Mouse (Mus musculus) lung, postnatal 0 days (tissue): ENCODE data around the gene Cdkal1. TPM values are rescaled to one million over a fixed set of nuclear protein-coding genes. Genes with fewer than 3 reads are reported as not detected.

ENCODE experiments used
- ATAC-seq: fragments of 200-750 bp; cut with Nextera tagmentation; 2 replicates; pipeline ENCODE4 v1.8.0; 2017; ENCODE audit warnings: moderate library complexity
- DNase-seq: peaks from one replicate; pipeline ENCODE4 v3.0.0-alpha.2; 2016; ENCODE audit warnings: low spot score
- H3K27ac ChIP-seq: fragments of 300-500 bp; sonication (generic); 2 replicates; pipeline ENCODE4 v1.5.1; 2014; ENCODE audit warnings: antibody characterized with exemption, mild to moderate bottlenecking, low read length, mixed read lengths
- H3K27me3 ChIP-seq: fragments of 300-500 bp; sonication (generic); replicated peaks from 2 replicates; pipeline ENCODE4 v1.6.1; 2014; ENCODE audit warnings: low read length, mixed read lengths; ENCODE audit not compliant: insufficient read depth
- H3K36me3 ChIP-seq: fragments of 300-500 bp; sonication (generic); 2 replicates; pipeline ENCODE4 v1.6.1; 2014; ENCODE audit warnings: low read length, mixed read lengths; ENCODE audit not compliant: insufficient read depth
- H3K4me1 ChIP-seq: fragments of 300-500 bp; sonication (generic); 2 replicates; pipeline ENCODE4 v1.6.1; 2014; ENCODE audit warnings: antibody characterized with exemption, low read depth, low read length, mixed read lengths; ENCODE audit not compliant: insufficient read depth
- H3K4me2 ChIP-seq: fragments of 300-500 bp; sonication (generic); replicated peaks from 2 replicates; pipeline ENCODE4 v1.6.1; 2014; ENCODE audit warnings: low read depth, mild to moderate bottlenecking, low read length, moderate library complexity, mixed read lengths
- H3K4me3 ChIP-seq: fragments of 300-500 bp; sonication (generic); 2 replicates; pipeline ENCODE4 v1.5.1; 2014; ENCODE audit warnings: low read depth, low read length
- H3K9ac ChIP-seq: fragments of 300-500 bp; sonication (generic); replicated peaks from 2 replicates; pipeline ENCODE4 v1.6.1; 2014; ENCODE audit warnings: low read depth, mild to moderate bottlenecking
- H3K9me3 ChIP-seq: fragments of 300-500 bp; sonication (generic); 2 replicates; pipeline ENCODE4 v1.6.1; 2016; ENCODE audit warnings: low read length, mixed read lengths
- CTCF ChIP-seq: IDR thresholded peaks from 2 replicates; pipeline ENCODE4 v1.5.1; 2016; ENCODE audit warnings: antibody characterized with exemption, mild to moderate bottlenecking
- EP300 ChIP-seq: IDR thresholded peaks from 2 replicates; pipeline ENCODE4 v1.6.1; 2016; ENCODE audit warnings: antibody characterized with exemption, mild to moderate bottlenecking, control low read depth
- WGBS: fragments of 180-500 bp; shearing (Covaris S2); extraction: QIAGEN DNeasy Blood & Tissue Kit; methylation state at CpG from one replicate; pipeline ENCODE4 v1.1.7; 2014; 5-methylcytosine and 5-hydroxymethylcytosine counted together
- polyA plus RNA-seq: library from polyadenylated mRNA; unstranded; fragments of >200 nt; fragmentation: Nextera tagmentation; extraction: Ambion mirVana; gene quantifications from 2 replicates; pipeline ENCODE4 v1.2.1, GENCODE M21; 2015

Cdkal1 gene
- polyA plus RNA-seq, 1 experiment from 2014 or later, result 14.7 TPM

- TF ChIP-seq CTCF (no peak), EP300 (no peak)
- Histone ChIP-seq H3K9me3 (no peaks in the 10 kb centered on the region), H3K36me3 (no peaks in the 10 kb centered on the region), H3K27ac (no peak overlapping the region), H3K9ac (no peak overlapping the region), H3K4me2 (no peak overlapping the region), H3K4me1 (no peaks in the 10 kb centered on the region), H3K27me3 (no peaks in the 10 kb centered on the region), H3K4me3 (no peak overlapping the region)
- WGBS, result 63% methylated on average over 9 of the region's 9 CpGs
- DNase-seq (peak; percentile 7), ATAC-seq (peak; percentile 14; the same call in 1 of the 2 replicates)
Observed at GRCm38 (mm10) chr13:29581762-29582700, 273.4 kb downstream of the Cdkal1 start.

GRCm38 (mm10) chr13:29580780-29581179, 274.7 kb downstream of the Cdkal1 start:
- ATAC-seq (no peak), DNase-seq (no peak)
- 92% methylated on average over 7 of the region's 7 CpGs for WGBS
- H3K27ac ChIP-seq, result no peak overlapping the region
- H3K4me1 ChIP-seq, result no peaks in the 10 kb centered on the region
- H3K9ac ChIP-seq, result no peak overlapping the region
- no peak overlapping the region for H3K4me2 ChIP-seq
- no peak overlapping the region for H3K4me3 ChIP-seq
- no peaks in the 10 kb centered on the region for H3K27me3 ChIP-seq
- no peak for TF ChIP-seq CTCF
- no peaks in the 10 kb centered on the region for H3K36me3 ChIP-seq
- no peaks in the 10 kb centered on the region for H3K9me3 ChIP-seq

GRCm38 (mm10) chr13:29580009-29580408, 275.5 kb downstream of the Cdkal1 start:
- ATAC-seq (no peak), DNase-seq (no peak)
- no peak overlapping the region for H3K4me2 ChIP-seq
- WGBS, result 70% methylated on average over 3 of the region's 3 CpGs
- no peak overlapping the region for H3K4me3 ChIP-seq
- H3K27me3 ChIP-seq, result no peaks in the 10 kb centered on the region
- TF ChIP-seq CTCF (no peak), EP300 (no peak)
- H3K27ac ChIP-seq, result no peak overlapping the region
- H3K4me1 ChIP-seq, result no peaks in the 10 kb centered on the region
- H3K9me3 ChIP-seq, result no peaks in the 10 kb centered on the region
- no peak overlapping the region for H3K9ac ChIP-seq
- H3K36me3 ChIP-seq, result no peaks in the 10 kb centered on the region

- DNase-seq, result no peak
- no peaks in the 10 kb centered on the region for H3K9me3 ChIP-seq
- 87% methylated on average over 3 of the region's 3 CpGs for WGBS
Observed at GRCm38 (mm10) chr13:29578621-29579020, 276.9 kb downstream of the Cdkal1 start.

GRCm38 (mm10) chr13:29574784-29575183, 280.7 kb downstream of the Cdkal1 start:
- no peak overlapping the region for H3K27ac ChIP-seq
- ATAC-seq (no peak; the same call in 1 of the 2 replicates), DNase-seq (peak; percentile 5)
- 5% methylated on average over 1 of the region's 1 CpGs for WGBS
- no peak overlapping the region for H3K4me3 ChIP-seq
- H3K36me3 ChIP-seq, result no peaks in the 10 kb centered on the region
- no peaks in the 10 kb centered on the region for H3K4me1 ChIP-seq
- no peaks in the 10 kb centered on the region for H3K9me3 ChIP-seq
- no peak for TF ChIP-seq EP300
- H3K27me3 ChIP-seq, result no peaks in the 10 kb centered on the region
- no peak overlapping the region for H3K4me2 ChIP-seq
- H3K9ac ChIP-seq, result no peak overlapping the region

More at GRCm38 (mm10) chr13:29578621-29579020, 276.9 kb downstream of the Cdkal1 start:
- no peak for TF ChIP-seq EP300
- TF ChIP-seq CTCF, result no peak
- no peak overlapping the region for H3K9ac ChIP-seq
- no peak overlapping the region for H3K27ac ChIP-seq
- no peaks in the 10 kb centered on the region for H3K27me3 ChIP-seq
- H3K4me3 ChIP-seq, result no peak overlapping the region
- no peak overlapping the region for H3K4me2 ChIP-seq
- no peak for ATAC-seq
- H3K36me3 ChIP-seq, result no peaks in the 10 kb centered on the region
- H3K4me1 ChIP-seq, result no peaks in the 10 kb centered on the region

- H3K4me2 ChIP-seq, result no peak overlapping the region
- no peak for TF ChIP-seq EP300
- no peak for TF ChIP-seq CTCF
- DNase-seq, result peak; percentile 18
- H3K36me3 ChIP-seq, result no peaks in the 10 kb centered on the region
- H3K9ac ChIP-seq, result no peak overlapping the region
- H3K4me3 ChIP-seq, result no peak overlapping the region
- no peaks in the 10 kb centered on the region for H3K27me3 ChIP-seq
- no peak overlapping the region for H3K27ac ChIP-seq
- H3K9me3 ChIP-seq, result no peaks in the 10 kb centered on the region
- no peaks in the 10 kb centered on the region for H3K4me1 ChIP-seq
- ATAC-seq, result no peak
- 53% methylated on average over 2 of the region's 2 CpGs for WGBS
Observed at GRCm38 (mm10) chr13:29572477-29572876, 283.0 kb downstream of the Cdkal1 start.
